Mouse (Mus musculus) midbrain, embryonic 13.5 days (tissue): ENCODE data around the gene Vav2. TPM values are rescaled to one million over a fixed set of nuclear protein-coding genes. Genes with fewer than 3 reads are reported as not detected.
A peak's percentile ranks its signal among the peaks of the same experiment; 100 is the strongest.

Source experiments
- ATAC-seq: fragments of 200-750 bp; cut with Nextera tagmentation; 2 replicates; pipeline ENCODE4 v1.8.0; 2017; ENCODE audit warnings: mild to moderate bottlenecking, moderate TSS enrichment, moderate library complexity
- H3K27ac ChIP-seq: fragments of 300-500 bp; sonication (generic); 2 replicates; pipeline ENCODE4 v1.5.1; 2015; ENCODE audit warnings: inconsistent platforms, mild to moderate bottlenecking, moderate library complexity
- H3K27me3 ChIP-seq: fragments of 300-500 bp; sonication (generic); 2 replicates; pipeline ENCODE4 v1.6.1; 2015; ENCODE audit warnings: mild to moderate bottlenecking, inconsistent platforms
- H3K36me3 ChIP-seq: fragments of 300-500 bp; sonication (generic); 2 replicates; pipeline ENCODE4 v1.6.1; 2015; ENCODE audit warnings: mild to moderate bottlenecking, inconsistent platforms
- H3K4me1 ChIP-seq: fragments of 300-500 bp; sonication (generic); replicated peaks from 2 replicates; pipeline ENCODE4 v1.6.1; 2015; ENCODE audit warnings: inconsistent platforms
- H3K4me2 ChIP-seq: fragments of 300-500 bp; sonication (generic); replicated peaks from 2 replicates; pipeline ENCODE4 v1.6.1; 2015; ENCODE audit warnings: moderate library complexity, mild to moderate bottlenecking, inconsistent platforms
- H3K4me3 ChIP-seq: fragments of 300-500 bp; sonication (generic); replicated peaks from 2 replicates; pipeline ENCODE4 v1.5.1; 2015; ENCODE audit warnings: mild to moderate bottlenecking, inconsistent platforms
- H3K9ac ChIP-seq: fragments of 300-500 bp; sonication (generic); replicated peaks from 2 replicates; pipeline ENCODE4 v1.6.1; 2015; ENCODE audit warnings: mild to moderate bottlenecking, inconsistent platforms
- H3K9me3 ChIP-seq: fragments of 300-500 bp; sonication (generic); 2 replicates; pipeline ENCODE4 v1.6.1; 2016; ENCODE audit warnings: mild to moderate bottlenecking, inconsistent platforms
- WGBS: fragments of 180-500 bp; shearing (Covaris S2); methylation state at CpG from one replicate; pipeline ENCODE4 v1.1.7; 2015; 5-methylcytosine and 5-hydroxymethylcytosine counted together
- polyA plus RNA-seq: library from polyadenylated mRNA; unstranded; fragments of >200 nt; fragmentation: Nextera tagmentation; extraction: Ambion mirVana; gene quantifications from 2 replicates; pipeline ENCODE4 v1.2.1, GENCODE M21; 2015

Vav2 gene
- polyA plus RNA-seq = 12.7 and 15.4 TPM in 2 replicates

DNA sequence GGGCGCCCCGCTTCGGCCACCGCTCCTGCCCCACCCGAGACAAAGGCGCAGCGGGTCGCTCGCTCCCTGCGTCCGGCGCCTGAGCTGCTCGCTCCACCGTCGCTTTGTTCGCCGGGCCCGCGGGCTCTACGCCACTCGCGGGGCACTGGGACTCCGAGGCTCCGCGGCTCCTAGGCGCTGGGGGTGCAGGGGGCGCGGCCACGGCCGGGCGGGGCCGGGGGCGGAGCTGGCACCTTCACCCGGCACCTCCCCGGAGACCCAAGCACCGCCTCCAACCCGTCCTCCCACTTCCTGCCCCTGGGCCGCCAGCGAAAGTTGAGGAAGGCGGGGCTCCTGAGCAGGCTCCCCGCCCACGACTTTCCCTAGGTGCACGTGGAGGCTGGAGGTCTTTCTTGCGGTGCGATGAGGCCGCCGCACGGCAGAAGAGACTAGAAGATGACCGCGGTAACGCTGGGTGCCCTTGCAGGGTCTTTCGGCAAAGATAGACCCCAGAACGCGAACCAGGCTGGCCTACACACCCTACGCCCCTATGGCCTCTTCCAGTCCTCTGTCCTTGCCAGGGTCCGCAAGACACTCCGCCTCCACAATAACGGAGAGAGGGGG is at the start of gene Vav2:
Vav2 (minus strand) TSS at position 179 of the 603 bp plus-strand sequence.
- H3K9ac ChIP-seq = peak within 1 kb of the TSS; percentile 96
- H3K27me3 ChIP-seq = no peaks in the 10 kb centered on the region
- WGBS = under 1% methylated on average over 57 of the region's 58 CpGs
- peak; percentile 82 for ATAC-seq
- peak within 1 kb of the TSS; percentile 78 for H3K4me2 ChIP-seq
- H3K36me3 ChIP-seq = no peaks in the 10 kb centered on the region
- peak within 1 kb of the TSS; percentile 87 for H3K27ac ChIP-seq
- peak within 1 kb of the TSS; percentile 86 for H3K4me3 ChIP-seq
- no peaks in the 10 kb centered on the region for H3K9me3 ChIP-seq
- H3K4me1 ChIP-seq = peaks cover 48% of the 10 kb centered on the region

DNA sequence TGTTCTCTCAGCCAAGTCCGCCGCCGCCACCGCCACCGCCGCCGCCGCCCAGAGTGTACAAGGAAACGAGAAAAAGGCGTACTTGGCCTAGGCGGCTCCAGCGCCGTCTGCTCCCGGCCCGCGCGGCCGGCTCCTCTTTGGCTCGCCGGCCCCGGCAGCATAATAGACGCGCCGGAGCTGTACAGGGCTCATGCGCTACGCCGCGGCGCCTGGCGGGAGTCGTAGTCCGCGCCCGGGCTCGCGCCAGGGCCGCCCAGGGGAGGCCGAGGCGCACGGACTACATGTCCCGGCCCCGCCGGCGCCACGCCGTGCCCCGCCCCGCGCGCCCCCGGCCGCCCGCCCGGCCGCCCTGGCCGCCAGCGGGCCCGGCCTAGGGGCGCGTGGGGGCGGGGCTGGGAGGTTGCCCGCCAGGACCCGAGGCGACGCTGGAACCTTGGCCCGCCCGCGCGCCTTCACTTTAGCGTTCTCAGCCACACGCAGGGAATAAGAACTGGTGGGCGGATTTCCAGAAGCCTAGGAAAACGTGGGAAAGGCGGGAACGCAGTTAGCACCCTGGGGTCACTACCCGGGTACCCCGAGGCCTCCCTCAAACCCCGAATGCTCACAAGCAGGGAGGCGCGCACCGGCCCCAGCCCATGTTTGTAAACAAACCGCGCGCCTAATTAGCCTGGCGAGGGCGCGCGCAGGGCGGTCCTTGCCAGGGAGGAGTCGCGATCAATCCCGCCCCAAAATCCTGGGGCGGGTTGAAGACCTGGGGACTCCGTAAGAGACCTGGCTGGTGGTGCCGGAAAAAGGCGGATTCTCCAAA is 48.9 kb upstream of the Vav2 start:
- WGBS = 1% methylated on average over 83 of the region's 96 CpGs

DNA sequence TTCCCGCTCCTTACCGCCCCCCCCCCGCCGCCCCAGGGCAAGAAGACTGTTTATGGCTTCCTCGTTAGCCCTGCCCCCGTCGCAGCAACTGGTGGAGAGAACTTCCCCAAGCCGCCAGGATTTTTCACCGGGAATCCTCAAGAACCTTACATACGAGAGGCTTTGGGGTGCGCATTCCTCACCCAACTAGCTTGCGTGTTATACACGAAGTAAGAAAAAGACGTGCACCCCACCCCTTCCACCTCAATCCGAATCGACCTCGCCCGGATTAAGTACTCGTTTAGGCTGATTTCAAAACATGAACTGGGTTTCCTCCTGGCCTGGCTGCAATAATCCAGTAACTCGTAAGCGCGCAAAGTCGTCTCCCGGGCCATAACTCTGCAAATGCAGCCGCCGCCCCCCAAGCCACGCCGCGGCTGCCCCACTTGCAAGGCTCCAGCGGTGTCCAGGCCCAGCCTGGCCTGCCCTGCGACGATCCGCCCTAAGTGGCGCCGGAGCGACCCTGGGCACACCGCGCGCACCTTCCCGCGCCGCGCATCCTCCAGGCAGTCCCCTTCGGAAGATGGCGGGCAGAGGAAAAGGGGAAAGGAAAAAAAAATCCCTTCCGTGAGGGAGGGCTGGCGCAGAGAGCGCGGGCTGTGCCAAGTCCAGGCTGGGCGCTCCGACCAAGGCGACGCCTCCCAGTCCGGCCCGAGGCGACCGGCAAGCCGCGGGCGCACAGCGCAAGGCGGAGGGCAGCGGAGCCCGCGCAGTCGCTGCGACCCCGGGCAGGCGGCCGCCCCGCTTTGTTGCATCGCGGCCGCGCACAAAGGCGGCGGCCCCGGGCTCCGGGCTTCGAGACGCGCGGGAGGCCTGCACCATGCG is 48.0 kb upstream of the Vav2 start:
- Histone ChIP-seq H3K27ac (peak overlapping the region; percentile 97), H3K9me3 (no peaks in the 10 kb centered on the region), H3K4me3 (peak overlapping the region; percentile 100), H3K4me2 (peak overlapping the region; percentile 98), H3K36me3 (0 out of 2 replicates have a peak, but pooled peaks cover 3% of the 10 kb centered on the region), H3K27me3 (no peaks in the 10 kb centered on the region), H3K4me1 (peaks cover 55% of the 10 kb centered on the region), H3K9ac (peak overlapping the region; percentile 98)
- under 1% methylated on average over 80 of the region's 84 CpGs for WGBS
- ATAC-seq = peak; percentile 59

More for the DNA sequence above, 48.9 kb upstream of the Vav2 start:
- Histone ChIP-seq H3K4me1 (peaks cover 46% of the 10 kb centered on the region), H3K27me3 (no peaks in the 10 kb centered on the region), H3K4me3 (peak overlapping the region; percentile 100), H3K4me2 (peak overlapping the region; percentile 98), H3K9ac (peak overlapping the region; percentile 98), H3K27ac (peak overlapping the region; percentile 97), H3K36me3 (no peaks in the 10 kb centered on the region), H3K9me3 (no peaks in the 10 kb centered on the region)
- peak; percentile 100 for ATAC-seq

DNA sequence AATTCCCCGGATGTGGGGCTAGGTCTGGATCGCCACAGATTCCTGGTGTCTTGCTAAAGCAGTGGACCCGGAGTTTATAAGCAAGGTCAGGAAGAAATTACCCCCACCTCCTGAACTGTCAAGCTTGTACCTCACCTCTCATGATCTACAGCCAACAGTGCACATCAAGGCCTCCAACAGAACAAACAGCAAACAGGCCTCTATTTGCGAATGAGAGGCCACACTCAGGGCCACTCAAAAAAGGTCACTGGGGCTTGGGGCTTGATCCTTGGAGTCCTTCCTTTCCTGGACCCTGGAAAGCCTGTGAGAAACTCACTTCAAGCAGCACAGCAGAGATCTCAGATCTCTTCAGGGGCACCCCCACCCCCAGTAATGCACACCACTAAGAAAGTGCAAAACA is 47.1 kb upstream of the Vav2 start:
- ATAC-seq = no peak
- Histone ChIP-seq H3K36me3 (0 out of 2 replicates have a peak, but pooled peaks cover 3% of the 10 kb centered on the region), H3K4me3 (peak overlapping the region; percentile 100), H3K27ac (no peak overlapping the region), H3K27me3 (no peaks in the 10 kb centered on the region), H3K4me2 (peak overlapping the region; percentile 98), H3K9ac (peak overlapping the region; percentile 98), H3K9me3 (no peaks in the 10 kb centered on the region), H3K4me1 (peaks cover 64% of the 10 kb centered on the region)
- WGBS = 37% methylated on average over 4 of the region's 4 CpGs

DNA sequence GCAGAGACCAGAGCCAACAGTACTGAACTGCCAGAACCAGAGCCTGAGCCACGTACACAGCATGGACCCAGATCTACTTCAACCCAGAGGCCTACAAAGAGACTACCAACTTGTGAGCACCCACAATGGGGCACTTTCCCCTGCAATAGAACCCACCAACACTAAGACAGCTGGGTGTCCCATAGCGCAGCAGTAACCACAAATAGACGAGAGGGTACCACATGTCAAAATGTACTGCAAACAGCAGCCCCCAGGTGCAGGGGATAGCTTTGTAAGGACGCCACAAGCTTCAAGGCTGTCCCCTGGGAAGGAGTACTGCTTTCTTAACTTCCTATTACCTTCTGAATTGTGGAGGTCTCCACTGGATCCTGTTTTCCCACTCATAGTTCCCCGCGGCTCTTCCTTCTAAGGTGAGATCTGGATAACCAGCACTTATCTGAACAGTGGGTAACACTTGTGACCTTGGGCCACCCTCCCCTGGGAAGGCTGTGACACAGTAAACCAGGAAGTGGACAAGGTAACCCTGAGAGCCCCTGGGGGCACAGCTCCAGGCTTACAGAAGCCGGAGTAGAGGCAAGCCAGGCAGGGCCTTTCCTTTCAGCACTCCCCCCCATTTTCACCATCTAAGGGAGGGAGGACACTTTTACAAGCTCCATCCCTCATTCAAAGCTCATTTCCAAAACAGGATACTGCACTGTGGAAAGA is 46.4 kb upstream of the Vav2 start:
- no peaks in the 10 kb centered on the region for H3K27me3 ChIP-seq
- H3K9me3 ChIP-seq = no peaks in the 10 kb centered on the region
- peaks cover 67% of the 10 kb centered on the region for H3K4me1 ChIP-seq
- 0 out of 2 replicates have a peak, but pooled peaks cover 4% of the 10 kb centered on the region for H3K36me3 ChIP-seq
- no peak overlapping the region for H3K27ac ChIP-seq
- WGBS = 71% methylated on average over 7 of the region's 7 CpGs
- peak overlapping the region; percentile 98 for H3K9ac ChIP-seq
- no peak for ATAC-seq
- peak overlapping the region; percentile 100 for H3K4me3 ChIP-seq
- peak overlapping the region; percentile 98 for H3K4me2 ChIP-seq

DNA sequence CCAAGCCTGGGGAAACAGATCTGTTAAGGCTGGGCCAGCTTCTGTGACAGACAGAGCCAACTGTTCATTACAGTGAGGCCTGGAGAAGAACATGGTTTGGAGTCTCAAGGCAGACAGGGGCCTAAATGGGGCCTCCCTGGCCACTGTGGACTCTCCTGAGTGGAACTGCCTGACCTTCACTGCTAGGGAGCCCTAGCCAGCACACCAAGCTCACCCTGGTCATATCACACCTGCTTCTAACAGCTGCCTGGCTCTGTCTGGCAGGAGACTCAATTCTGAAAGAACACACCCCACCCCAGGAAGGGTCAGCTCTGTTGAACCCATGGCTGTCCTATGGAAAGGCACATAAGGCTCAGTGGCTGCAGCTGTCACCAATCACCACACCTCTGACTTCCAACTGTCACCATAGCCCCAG is 44.3 kb upstream of the Vav2 start:
- Histone ChIP-seq H3K9me3 (no peaks in the 10 kb centered on the region), H3K4me1 (peaks cover 70% of the 10 kb centered on the region), H3K36me3 (peaks cover 15% of the 10 kb centered on the region; the same call in 1 of the 2 replicates), H3K27ac (no peak overlapping the region), H3K27me3 (no peaks in the 10 kb centered on the region), H3K4me3 (no peak overlapping the region), H3K9ac (no peak overlapping the region), H3K4me2 (no peak overlapping the region)
- no peak for ATAC-seq

DNA sequence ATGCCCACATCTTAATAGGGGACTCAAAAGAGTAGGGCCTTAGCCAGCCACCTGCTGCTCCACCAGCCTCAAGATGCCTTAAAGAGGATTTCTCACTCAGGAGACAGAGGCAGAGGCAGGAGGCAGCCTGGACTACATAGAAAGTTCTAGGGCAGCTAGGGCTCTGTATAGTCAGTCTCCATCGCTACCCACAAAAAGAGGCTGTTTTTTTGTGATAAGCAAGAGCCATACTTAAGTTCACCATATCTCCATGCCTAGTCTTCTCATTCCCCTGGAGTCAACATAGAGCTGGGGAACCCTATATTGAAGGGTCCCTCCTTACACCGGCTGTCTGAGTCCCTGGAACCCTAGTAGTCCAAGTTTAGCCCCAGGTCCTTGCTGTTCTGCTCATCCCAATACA is 43.7 kb upstream of the Vav2 start:
- Histone ChIP-seq H3K9ac (no peak overlapping the region; the same call in 1 of the 2 replicates), H3K4me3 (no peak overlapping the region), H3K4me2 (no peak overlapping the region), H3K27ac (no peak overlapping the region), H3K9me3 (no peaks in the 10 kb centered on the region), H3K27me3 (no peaks in the 10 kb centered on the region), H3K4me1 (peaks cover 70% of the 10 kb centered on the region), H3K36me3 (peaks cover 17% of the 10 kb centered on the region)
- no peak for ATAC-seq
- 95% methylated on average over 2 of the region's 2 CpGs for WGBS

DNA sequence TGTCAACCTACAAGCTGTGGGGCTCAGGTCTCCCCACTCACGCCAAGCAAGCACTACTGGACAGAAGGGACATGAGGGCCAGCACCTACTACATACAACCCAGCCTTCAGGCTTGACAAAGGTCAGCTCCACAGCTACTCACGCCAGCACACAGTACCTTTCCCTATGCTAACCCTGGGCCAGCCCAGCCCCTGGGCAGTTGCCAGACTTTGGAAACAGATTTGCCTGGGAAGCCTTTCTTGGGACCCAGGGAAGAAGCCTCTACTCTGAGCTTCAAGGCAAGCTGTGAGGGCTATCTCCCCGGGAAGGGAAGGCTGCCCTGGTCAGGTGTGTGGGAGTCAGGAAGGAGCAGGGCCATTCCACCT is 43.1 kb upstream of the Vav2 start:
- WGBS = 70% methylated on average over 3 of the region's 3 CpGs
- H3K4me2 ChIP-seq = no peak overlapping the region
- H3K9me3 ChIP-seq = no peaks in the 10 kb centered on the region
- no peak for ATAC-seq
- H3K4me3 ChIP-seq = no peak overlapping the region
- no peaks in the 10 kb centered on the region for H3K27me3 ChIP-seq
- H3K36me3 ChIP-seq = peaks cover 21% of the 10 kb centered on the region
- H3K27ac ChIP-seq = no peak overlapping the region
- H3K4me1 ChIP-seq = peaks cover 70% of the 10 kb centered on the region
- 0 out of 2 replicates have a peak overlapping the region, but pooled peaks have one; percentile 23 for H3K9ac ChIP-seq

DNA sequence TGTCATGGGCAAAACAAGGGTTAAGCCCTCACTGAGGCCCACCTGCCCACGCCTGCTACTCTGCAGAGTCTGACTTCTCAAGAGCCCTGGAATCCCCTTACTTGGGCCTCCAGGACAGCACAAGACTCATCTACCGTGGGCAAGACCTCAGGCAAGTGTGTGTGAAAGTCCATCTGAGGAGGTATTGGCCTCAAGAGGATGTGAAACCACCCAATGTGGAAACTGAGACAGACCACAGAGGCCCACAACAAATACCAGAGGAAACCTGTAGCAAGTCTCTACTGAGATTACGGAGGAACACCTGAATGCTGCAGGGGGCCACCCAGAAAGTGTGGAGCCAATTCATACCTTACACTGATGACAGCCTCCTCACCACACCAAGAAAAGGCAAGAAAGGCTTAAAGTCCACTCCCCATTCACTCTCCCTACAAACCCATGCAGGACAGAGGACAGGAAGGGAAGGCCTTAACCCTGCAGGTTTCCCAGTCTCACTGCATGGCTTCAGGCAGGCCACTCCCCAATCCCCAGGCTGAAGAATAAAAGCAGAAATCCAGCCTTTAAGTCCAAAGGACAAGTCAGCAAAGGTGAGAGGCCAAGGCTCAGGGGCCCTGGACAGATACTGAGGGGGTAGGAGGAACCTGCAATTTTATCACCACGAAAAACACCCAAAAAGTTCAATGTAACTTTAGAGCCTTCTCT is 42.6 kb upstream of the Vav2 start:
- peaks cover 25% of the 10 kb centered on the region for H3K36me3 ChIP-seq
- peaks cover 69% of the 10 kb centered on the region for H3K4me1 ChIP-seq
- ATAC-seq = no peak
- no peak overlapping the region for H3K4me2 ChIP-seq
- H3K9me3 ChIP-seq = no peaks in the 10 kb centered on the region
- no peak overlapping the region for H3K4me3 ChIP-seq
- H3K9ac ChIP-seq = no peak overlapping the region
- H3K27ac ChIP-seq = no peak overlapping the region
- no peaks in the 10 kb centered on the region for H3K27me3 ChIP-seq
- WGBS = 76% methylated on average over 4 of the region's 4 CpGs

DNA sequence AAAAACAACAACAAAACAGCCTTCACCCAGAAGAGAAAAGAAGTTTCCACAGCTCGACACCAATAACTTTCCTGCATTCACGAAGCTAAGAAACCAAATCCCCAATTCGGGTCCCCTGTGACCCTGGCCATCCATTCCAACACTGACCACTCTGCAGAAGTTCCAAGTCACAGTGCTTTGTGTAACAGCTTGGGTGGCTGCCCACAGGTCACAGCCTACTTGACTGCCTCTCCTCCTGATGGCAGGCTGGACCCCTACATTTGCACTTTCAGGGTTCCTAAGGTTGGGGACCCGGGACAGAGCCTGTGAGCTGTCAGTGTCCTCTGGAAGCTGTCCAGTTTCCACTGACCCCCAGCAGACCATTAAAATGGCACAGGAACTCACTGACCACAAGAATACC is 36.1 kb upstream of the Vav2 start:
- Histone ChIP-seq H3K4me3 (no peak overlapping the region), H3K27me3 (no peaks in the 10 kb centered on the region), H3K27ac (no peak overlapping the region), H3K36me3 (peaks cover 83% of the 10 kb centered on the region), H3K9me3 (no peaks in the 10 kb centered on the region), H3K4me2 (no peak overlapping the region), H3K4me1 (peaks cover 10% of the 10 kb centered on the region), H3K9ac (no peak overlapping the region)
- 89% methylated on average over 4 of the region's 4 CpGs for whole genome bisulfite sequencing
- no peak for ATAC-seq
